Mouse (Mus musculus): ENCODE measurements around the gene Agap2. TPM values are rescaled to one million over a fixed set of nuclear protein-coding genes. Genes with fewer than 3 reads are reported as not detected.

Gene Agap2
- polyA plus RNA-seq, 2 experiments: 0.57 to 3.0 TPM

DNA sequence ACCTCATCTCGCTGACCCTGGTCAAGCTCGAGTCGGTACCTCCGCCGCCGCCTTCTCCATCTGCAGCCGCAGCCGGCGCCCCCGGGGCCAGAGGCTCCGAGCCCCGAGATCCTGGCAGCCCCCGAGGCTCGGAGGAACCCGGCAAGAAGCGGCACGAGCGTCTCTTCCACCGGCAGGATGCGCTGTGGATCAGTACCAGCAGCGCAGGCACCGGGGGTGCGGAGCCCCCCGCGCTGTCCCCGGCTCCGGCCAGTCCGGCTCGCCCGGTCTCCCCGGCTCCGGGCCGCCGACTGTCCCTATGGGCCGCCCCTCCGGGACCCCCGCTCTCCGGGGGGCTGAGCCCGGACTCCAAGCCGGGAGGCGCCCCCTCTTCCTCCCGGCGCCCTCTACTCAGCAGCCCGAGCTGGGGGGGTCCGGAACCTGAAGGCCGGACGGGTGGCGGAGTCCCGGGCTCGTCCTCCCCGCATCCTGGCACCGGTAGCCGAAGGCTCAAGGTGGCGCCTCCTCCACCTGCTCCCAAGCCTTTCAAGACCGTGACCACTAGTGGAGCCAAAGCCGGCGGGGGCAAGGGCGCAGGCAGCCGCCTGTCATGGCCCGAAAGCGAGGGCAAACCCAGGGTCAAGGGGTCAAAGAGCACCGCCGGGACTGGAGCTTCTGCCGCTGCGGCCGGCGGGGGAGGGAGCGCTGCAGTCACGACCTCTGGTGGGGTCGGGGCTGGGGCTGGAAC is 4.7 kb downstream of the Agap2 start:
- H3K9me3 ChIP-seq (ENCODE audit: control insufficient read depth, low read length): no peaks in the 10 kb centered on the region
- ATAC-seq (ENCODE audit: insufficient read depth) (no peak), DNase-seq (ENCODE audit: low read depth in 3 of 3, low spot score in 3 of 3) (no peak)
- peak overlapping the region in 1 of 2 experiments; percentile 35; a peak in 3 of 4 replicates for H3K4me3 ChIP-seq (ENCODE audit: insufficient read depth in 1 of 2, low read depth in 2 of 2, low read length in 2 of 2)
- peak overlapping the region; percentile 53 for H3K4me2 ChIP-seq (ENCODE audit: low read depth)
- H3K36me3 ChIP-seq (replicated peaks; ENCODE audit: control insufficient read depth, insufficient read depth, low read depth): no peaks in the 10 kb centered on the region
- 38% methylated on average over 70 of the region's 70 CpGs for WGBS (ENCODE audit: insufficient replicate concordance)
- no peak overlapping the region for H3K9ac ChIP-seq (replicated peaks)
- TF ChIP-seq CTCF (IDR thresholded peaks at IDR 0.05; ENCODE audit: low read depth): 0 out of 2 replicates have a peak, but pooled peaks have one; percentile 5
- TF ChIP-seq EP300 (IDR thresholded peaks at IDR 0.05; ENCODE audit: low read depth): no peak
- H3K27me3 ChIP-seq (ENCODE audit: control insufficient read depth, insufficient read depth, low read length): peaks cover 38% of the 10 kb centered on the region
- H3K27ac ChIP-seq: no peak overlapping the region
- peaks cover 2 to 7% of the 10 kb centered on the region in 2 experiments; a peak in 3 of 4 replicates for H3K4me1 ChIP-seq (replicated peaks; ENCODE audit: control insufficient read depth in 2 of 2, insufficient read depth in 2 of 2, low read length in 1 of 2)

GRCm38 (mm10) chr10:127080901-127081780 is 6.1 kb downstream of the Agap2 start:
- Histone ChIP-seq H3K4me2 (ENCODE audit: low read depth) (peak overlapping the region; percentile 44), H3K36me3 (replicated peaks; ENCODE audit: control insufficient read depth, insufficient read depth, low read depth) (no peaks in the 10 kb centered on the region), H3K27ac (no peak overlapping the region), H3K9me3 (ENCODE audit: control insufficient read depth, low read length) (no peaks in the 10 kb centered on the region), H3K4me1 (replicated peaks; ENCODE audit: control insufficient read depth in 2 of 2, insufficient read depth in 2 of 2, low read length in 1 of 2) (peaks cover 2 to 7% of the 10 kb centered on the region in 2 experiments; a peak in 3 of 4 replicates), H3K27me3 (ENCODE audit: control insufficient read depth, insufficient read depth, low read length) (peaks cover 38% of the 10 kb centered on the region), H3K9ac (replicated peaks) (no peak overlapping the region), H3K4me3 (ENCODE audit: insufficient read depth in 1 of 2, low read depth in 2 of 2, low read length in 2 of 2) (no peak overlapping the region; a peak in 1 of 4 replicates)
- DNase-seq (ENCODE audit: low read depth in 3 of 3, low spot score in 3 of 3): no peak
- TF ChIP-seq CTCF (IDR thresholded peaks at IDR 0.05; ENCODE audit: low read depth) (no peak), EP300 (IDR thresholded peaks at IDR 0.05; ENCODE audit: low read depth) (no peak)
- 27% methylated on average over 48 of the region's 48 CpGs for WGBS (ENCODE audit: insufficient replicate concordance)
- ATAC-seq (ENCODE audit: insufficient read depth): no peak

- Histone ChIP-seq H3K9ac (replicated peaks) (no peak overlapping the region), H3K4me1 (replicated peaks; ENCODE audit: control insufficient read depth in 2 of 2, insufficient read depth in 2 of 2, low read length in 1 of 2) (peaks cover 0 to 2% of the 10 kb centered on the region in 2 experiments; a peak in 2 of 4 replicates), H3K27ac (no peak overlapping the region), H3K27me3 (ENCODE audit: control insufficient read depth, insufficient read depth, low read length) (peaks cover 38% of the 10 kb centered on the region), H3K9me3 (ENCODE audit: control insufficient read depth, low read length) (no peaks in the 10 kb centered on the region), H3K4me2 (ENCODE audit: low read depth) (peak overlapping the region; percentile 18; the same call in 1 of the 2 replicates), H3K4me3 (ENCODE audit: insufficient read depth in 1 of 2, low read depth in 2 of 2, low read length in 2 of 2) (no peak overlapping the region), H3K36me3 (replicated peaks; ENCODE audit: control insufficient read depth, insufficient read depth, low read depth) (no peaks in the 10 kb centered on the region)
- TF ChIP-seq CTCF (IDR thresholded peaks at IDR 0.05; ENCODE audit: low read depth): no peak
- no peak for TF ChIP-seq EP300 (IDR thresholded peaks at IDR 0.05; ENCODE audit: low read depth)
- 56% methylated on average over 8 of the region's 8 CpGs for WGBS (ENCODE audit: insufficient replicate concordance)
- DNase-seq (ENCODE audit: low read depth in 3 of 3, low spot score in 3 of 3): no peak
- no peak for ATAC-seq (ENCODE audit: insufficient read depth)
These were observed 7.0 kb downstream of the Agap2 start for GRCm38 (mm10) chr10:127081996-127082620.

- WGBS (ENCODE audit: insufficient replicate concordance): 59% methylated on average over 8 of the region's 8 CpGs
- no peak for ATAC-seq (ENCODE audit: insufficient read depth)
- H3K36me3 ChIP-seq (replicated peaks; ENCODE audit: control insufficient read depth, insufficient read depth, low read depth): no peaks in the 10 kb centered on the region
These were observed 8.3 kb downstream of the Agap2 start for GRCm38 (mm10) chr10:127083292-127083914.

More at GRCm38 (mm10) chr10:127083292-127083914, 8.3 kb downstream of the Agap2 start:
- Histone ChIP-seq H3K9me3 (ENCODE audit: control insufficient read depth, low read length) (no peaks in the 10 kb centered on the region), H3K27ac (no peak overlapping the region), H3K9ac (replicated peaks) (no peak overlapping the region), H3K4me2 (ENCODE audit: low read depth) (no peak overlapping the region), H3K4me3 (ENCODE audit: insufficient read depth in 1 of 2, low read depth in 2 of 2, low read length in 2 of 2) (no peak overlapping the region), H3K27me3 (ENCODE audit: control insufficient read depth, insufficient read depth, low read length) (peaks cover 35% of the 10 kb centered on the region), H3K4me1 (replicated peaks; ENCODE audit: control insufficient read depth in 2 of 2, insufficient read depth in 2 of 2, low read length in 1 of 2) (peaks cover 0 to 2% of the 10 kb centered on the region in 2 experiments; a peak in 2 of 4 replicates)
- TF ChIP-seq CTCF (IDR thresholded peaks at IDR 0.05; ENCODE audit: low read depth) (no peak), EP300 (IDR thresholded peaks at IDR 0.05; ENCODE audit: low read depth) (no peak)
- DNase-seq (ENCODE audit: low read depth in 3 of 3, low spot score in 3 of 3): no peak
